Mouse (Mus musculus) stomach, embryonic 15.5 days (tissue): Measurements from ENCODE around the gene Cradd. TPM values are rescaled to one million over a fixed set of nuclear protein-coding genes. Genes with fewer than 3 reads are reported as not detected.
A peak's percentile ranks its signal among the peaks of the same experiment; 100 is the strongest.

Source experiments
- ATAC-seq: fragments of 200-750 bp; cut with Nextera tagmentation; 2 replicates; pipeline ENCODE4 v1.8.0; 2017; ENCODE audit warnings: low read depth, moderate number of reproducible peaks, moderate TSS enrichment; ENCODE audit not compliant: insufficient read depth, low FRiP score
- H3K27ac ChIP-seq: fragments of 300-500 bp; sonication (generic); 2 replicates; pipeline ENCODE4 v1.5.1; 2015; ENCODE audit warnings: mild to moderate bottlenecking, inconsistent platforms
- H3K27me3 ChIP-seq: fragments of 300-500 bp; sonication (generic); replicated peaks from 2 replicates; pipeline ENCODE4 v1.6.1; 2015; ENCODE audit warnings: inconsistent platforms
- H3K36me3 ChIP-seq: fragments of 300-500 bp; sonication (generic); 2 replicates; pipeline ENCODE4 v1.6.1; 2015; ENCODE audit warnings: inconsistent platforms
- H3K4me1 ChIP-seq: fragments of 300-500 bp; sonication (generic); 2 replicates; pipeline ENCODE4 v1.6.1; 2015; ENCODE audit warnings: inconsistent platforms
- H3K4me2 ChIP-seq: fragments of 300-500 bp; sonication (generic); 2 replicates; pipeline ENCODE4 v1.6.1; 2015; ENCODE audit warnings: mild to moderate bottlenecking, inconsistent platforms
- H3K4me3 ChIP-seq: fragments of 300-500 bp; sonication (generic); replicated peaks from 2 replicates; pipeline ENCODE4 v1.5.1; 2015; ENCODE audit warnings: inconsistent platforms
- H3K9ac ChIP-seq: fragments of 300-500 bp; sonication (generic); 2 replicates; pipeline ENCODE4 v1.6.1; 2015; ENCODE audit warnings: inconsistent platforms
- H3K9me3 ChIP-seq: fragments of 300-500 bp; sonication (generic); 2 replicates; pipeline ENCODE4 v1.6.1; 2016; ENCODE audit warnings: inconsistent platforms
- WGBS: fragments of 180-500 bp; shearing (Covaris S2); methylation state at CpG from one replicate; pipeline ENCODE4 v1.1.7; 2015; 5-methylcytosine and 5-hydroxymethylcytosine counted together
- polyA plus RNA-seq: library from polyadenylated mRNA; unstranded; fragments of >200 nt; fragmentation: Nextera tagmentation; extraction: Ambion mirVana; gene quantifications from 2 replicates; pipeline ENCODE4 v1.2.1, GENCODE M21; 2015

Gene Cradd
- polyA plus RNA-seq, 1 experiment from 2014 or later = 11.4 TPM

- no peak overlapping the region for H3K4me3 ChIP-seq
- WGBS = 73% methylated on average over 9 of the region's 9 CpGs
Measured at GRCm38 (mm10) chr10:95330375-95331363, 6.7 kb upstream of the Cradd start.

GRCm38 (mm10) chr10:95329884-95330283 is 6.0 kb upstream of the Cradd start:
- Histone ChIP-seq H3K27ac (no peak overlapping the region), H3K36me3 (no peaks in the 10 kb centered on the region), H3K4me1 (no peaks in the 10 kb centered on the region), H3K4me2 (no peak overlapping the region), H3K9ac (no peak overlapping the region), H3K27me3 (no peaks in the 10 kb centered on the region), H3K9me3 (no peaks in the 10 kb centered on the region), H3K4me3 (no peak overlapping the region)
- WGBS = 85% methylated on average over 1 of the region's 1 CpGs
- no peak for ATAC-seq

More at GRCm38 (mm10) chr10:95330375-95331363, 6.7 kb upstream of the Cradd start:
- no peak overlapping the region for H3K9ac ChIP-seq
- no peak for ATAC-seq
- H3K4me1 ChIP-seq = no peaks in the 10 kb centered on the region
- no peaks in the 10 kb centered on the region for H3K36me3 ChIP-seq
- H3K27me3 ChIP-seq = no peaks in the 10 kb centered on the region
- no peaks in the 10 kb centered on the region for H3K9me3 ChIP-seq
- no peak overlapping the region for H3K4me2 ChIP-seq
- no peak overlapping the region for H3K27ac ChIP-seq

GRCm38 (mm10) chr10:95324278-95324631 is 322 bp upstream of the Cradd start:
- Histone ChIP-seq H3K4me1 (peaks cover 12% of the 10 kb centered on the region; the same call in 1 of the 2 replicates), H3K9ac (no peak overlapping the region), H3K27ac (no peak overlapping the region), H3K27me3 (no peaks in the 10 kb centered on the region), H3K36me3 (no peaks in the 10 kb centered on the region), H3K9me3 (no peaks in the 10 kb centered on the region), H3K4me3 (no peak overlapping the region; the same call in 1 of the 2 replicates), H3K4me2 (no peak overlapping the region)
- ATAC-seq = peak; percentile 8; the same call in 1 of the 2 replicates
- 18% methylated on average over 1 of the region's 1 CpGs for WGBS

- 56% methylated on average over 20 of the region's 20 CpGs for WGBS
- Histone ChIP-seq H3K4me3 (peak overlapping the region; percentile 64; the same call in 1 of the 2 replicates), H3K36me3 (no peaks in the 10 kb centered on the region), H3K27me3 (no peaks in the 10 kb centered on the region), H3K9ac (no peak overlapping the region), H3K4me1 (peaks cover 12% of the 10 kb centered on the region; the same call in 1 of the 2 replicates), H3K9me3 (no peaks in the 10 kb centered on the region), H3K4me2 (peak overlapping the region; percentile 73), H3K27ac (0 out of 2 replicates have a peak overlapping the region, but pooled peaks have one; percentile 1)
- ATAC-seq = no peak
Measured at GRCm38 (mm10) chr10:95322076-95323070, 1.6 kb downstream of the Cradd start.

GRCm38 (mm10) chr10:95319001-95319400 is 4.9 kb downstream of the Cradd start:
- Histone ChIP-seq H3K36me3 (no peaks in the 10 kb centered on the region), H3K4me1 (peaks cover 14% of the 10 kb centered on the region), H3K27me3 (no peaks in the 10 kb centered on the region), H3K9ac (no peak overlapping the region), H3K9me3 (no peaks in the 10 kb centered on the region), H3K4me3 (no peak overlapping the region), H3K27ac (no peak overlapping the region), H3K4me2 (no peak overlapping the region)
- 82% methylated on average over 13 of the region's 13 CpGs for WGBS
- no peak for ATAC-seq

- H3K4me1 ChIP-seq = peaks cover 18% of the 10 kb centered on the region
- H3K27ac ChIP-seq = no peak overlapping the region
- no peak overlapping the region for H3K4me3 ChIP-seq
- no peak overlapping the region for H3K9ac ChIP-seq
- WGBS = 88% methylated on average over 7 of the region's 7 CpGs
- no peaks in the 10 kb centered on the region for H3K9me3 ChIP-seq
- ATAC-seq = no peak
- no peaks in the 10 kb centered on the region for H3K36me3 ChIP-seq
- no peak overlapping the region for H3K4me2 ChIP-seq
- no peaks in the 10 kb centered on the region for H3K27me3 ChIP-seq
Measured at GRCm38 (mm10) chr10:95318392-95318708, 5.6 kb downstream of the Cradd start.

GRCm38 (mm10) chr10:95317581-95318391 is 6.1 kb downstream of the Cradd start:
- no peak overlapping the region for H3K27ac ChIP-seq
- H3K4me3 ChIP-seq = no peak overlapping the region
- ATAC-seq = no peak
- no peaks in the 10 kb centered on the region for H3K36me3 ChIP-seq
- H3K27me3 ChIP-seq = no peaks in the 10 kb centered on the region
- H3K9me3 ChIP-seq = no peaks in the 10 kb centered on the region
- peaks cover 17% of the 10 kb centered on the region for H3K4me1 ChIP-seq
- 88% methylated on average over 21 of the region's 21 CpGs for WGBS
- H3K9ac ChIP-seq = no peak overlapping the region
- no peak overlapping the region for H3K4me2 ChIP-seq

GRCm38 (mm10) chr10:95317091-95317490 is 6.8 kb downstream of the Cradd start:
- Histone ChIP-seq H3K4me1 (peaks cover 11% of the 10 kb centered on the region; the same call in 1 of the 2 replicates), H3K36me3 (no peaks in the 10 kb centered on the region), H3K4me2 (no peak overlapping the region), H3K9me3 (no peaks in the 10 kb centered on the region), H3K27me3 (no peaks in the 10 kb centered on the region), H3K4me3 (no peak overlapping the region), H3K9ac (no peak overlapping the region), H3K27ac (no peak overlapping the region)
- 81% methylated on average over 14 of the region's 14 CpGs for WGBS
- no peak for ATAC-seq

- H3K9me3 ChIP-seq = no peaks in the 10 kb centered on the region
- H3K9ac ChIP-seq = no peak overlapping the region
- H3K36me3 ChIP-seq = no peaks in the 10 kb centered on the region
- H3K4me2 ChIP-seq = no peak overlapping the region
- peaks cover 7% of the 10 kb centered on the region; the same call in 1 of the 2 replicates for H3K4me1 ChIP-seq
- no peak overlapping the region for H3K27ac ChIP-seq
- 57% methylated on average over 9 of the region's 9 CpGs for WGBS
- ATAC-seq = no peak
- no peaks in the 10 kb centered on the region for H3K27me3 ChIP-seq
- H3K4me3 ChIP-seq = no peak overlapping the region
Measured at GRCm38 (mm10) chr10:95316675-95317074, 7.3 kb downstream of the Cradd start.

- no peak for ATAC-seq
- H3K9me3 ChIP-seq = no peaks in the 10 kb centered on the region
- no peaks in the 10 kb centered on the region for H3K27me3 ChIP-seq
- H3K4me1 ChIP-seq = peaks cover 6% of the 10 kb centered on the region; the same call in 1 of the 2 replicates
- H3K4me2 ChIP-seq = no peak overlapping the region
- WGBS = 51% methylated on average over 19 of the region's 19 CpGs
- no peak overlapping the region for H3K9ac ChIP-seq
- H3K36me3 ChIP-seq = no peaks in the 10 kb centered on the region
- H3K27ac ChIP-seq = no peak overlapping the region
- no peak overlapping the region for H3K4me3 ChIP-seq
Measured at GRCm38 (mm10) chr10:95315801-95316474, 8.0 kb downstream of the Cradd start.
